In genomic region chr11:23954323-23954722, GRCm38 (mm10) we compare ENCODE assay signal across 8 mouse cellular contexts. TPM values are rescaled to one million over a fixed set of nuclear protein-coding genes. Genes with fewer than 3 reads are reported as not detected.
DNase-seq lines count a peak whose midpoint lies in the region; ATAC-seq and TF ChIP-seq lines count a peak whose summit lies in the region.

No protein-coding gene starts in this region.

- H3K27me3 ChIP-seq in heart, postnatal 0 days (ENCODE audit: control insufficient read depth, insufficient read depth, low read length) = no peaks in the 10 kb centered on the region
- H3K27me3 ChIP-seq in ES-Bruce4 (ENCODE audit: control insufficient read depth, insufficient read depth, low read length, poor library complexity, severe bottlenecking) = no peaks in the 10 kb centered on the region
- H3K27me3 ChIP-seq in embryonic facial prominence, embryonic 13.5 days = peaks cover 4% of the 10 kb centered on the region; the same call in 1 of the 2 replicates
- no peaks in the 10 kb centered on the region for H3K27me3 ChIP-seq in midbrain, embryonic 15.5 days (replicated peaks)
- no peaks in the 10 kb centered on the region for H3K27me3 ChIP-seq in kidney, adult 2 months (replicated peaks; ENCODE audit: control insufficient read depth, insufficient read depth, low read length)

- DNase-seq in heart, postnatal 0 days (ENCODE audit: low spot score) = peak; percentile 30
- DNase-seq in heart, adult 9 months (ENCODE audit: low spot score in 2 of 2) = no peak
- no peak for DNase-seq in urinary bladder, postnatal 14 days (ENCODE audit: low spot score)
- no peak for DNase-seq in kidney, adult 2 months
- no peak for DNase-seq in thymus, postnatal 25 days

- TF ChIP-seq CTCF in heart, postnatal 0 days (IDR thresholded peaks at IDR 0.05; ENCODE audit: low read depth) = peak; percentile 45
- TF ChIP-seq CTCF in ES-Bruce4 (IDR thresholded peaks at IDR 0.05; ENCODE audit: low read depth, low read length) = no peak
- TF ChIP-seq CTCF in kidney, adult 2 months (conservative IDR thresholded peaks at IDR 0.05; ENCODE audit: insufficient read depth, insufficient read length, low read depth, low read length) = no peak

- no peaks in the 10 kb centered on the region for H3K4me1 ChIP-seq in heart, postnatal 0 days (ENCODE audit: control insufficient read depth, insufficient read depth)
- no peaks in the 10 kb centered on the region for H3K4me1 ChIP-seq in ES-Bruce4 (ENCODE audit: control insufficient read depth, insufficient read depth, low read length)
- H3K4me1 ChIP-seq in embryonic facial prominence, embryonic 13.5 days = no peaks in the 10 kb centered on the region
- H3K4me1 ChIP-seq in midbrain, embryonic 15.5 days = 0 out of 2 replicates have a peak, but pooled peaks cover 7% of the 10 kb centered on the region
- H3K4me1 ChIP-seq in kidney, adult 2 months (ENCODE audit: control insufficient read depth, insufficient read depth, low read length) = no peaks in the 10 kb centered on the region

- peaks cover 10% of the 10 kb centered on the region; the same call in 1 of the 2 replicates for H3K9me3 ChIP-seq in heart, postnatal 0 days (replicated peaks; ENCODE audit: control insufficient read depth, low read length)
- H3K9me3 ChIP-seq in ES-Bruce4 (replicated peaks; ENCODE audit: control insufficient read depth, insufficient read depth, low read length, poor library complexity, severe bottlenecking) = no peaks in the 10 kb centered on the region
- H3K9me3 ChIP-seq in embryonic facial prominence, embryonic 13.5 days = no peaks in the 10 kb centered on the region
- H3K9me3 ChIP-seq in midbrain, embryonic 15.5 days = no peaks in the 10 kb centered on the region

- H3K4me2 ChIP-seq in heart, postnatal 0 days (ENCODE audit: low read depth, low read length) = peak overlapping the region; percentile 43
- H3K4me2 ChIP-seq in embryonic facial prominence, embryonic 13.5 days = 0 out of 2 replicates have a peak overlapping the region, but pooled peaks have one; percentile 21
- H3K4me2 ChIP-seq in midbrain, embryonic 15.5 days = 0 out of 2 replicates have a peak overlapping the region, but pooled peaks have one; percentile 9

- no peak for TF ChIP-seq POLR2A in ES-Bruce4 (IDR thresholded peaks at IDR 0.05; ENCODE audit: insufficient read depth, low read length)
- no peak for TF ChIP-seq POLR2A in kidney, adult 2 months (IDR thresholded peaks at IDR 0.05; ENCODE audit: low read depth, low read length)

- no peak overlapping the region for H3K27ac ChIP-seq in heart, postnatal 0 days (ENCODE audit: low read depth)
- H3K27ac ChIP-seq in ES-Bruce4 (ENCODE audit: insufficient read depth, low read length) = no peak overlapping the region
- no peak overlapping the region for H3K27ac ChIP-seq in embryonic facial prominence, embryonic 13.5 days
- no peak overlapping the region for H3K27ac ChIP-seq in midbrain, embryonic 15.5 days
- H3K27ac ChIP-seq in kidney, adult 2 months (ENCODE audit: insufficient read depth, low read depth, low read length) = no peak overlapping the region

- no peaks in the 10 kb centered on the region for H3K36me3 ChIP-seq in heart, postnatal 0 days (replicated peaks; ENCODE audit: control insufficient read depth, insufficient read depth, low read length)
- no peaks in the 10 kb centered on the region for H3K36me3 ChIP-seq in ES-Bruce4 (ENCODE audit: control insufficient read depth, insufficient read depth, low read length, poor library complexity, severe bottlenecking)
- no peaks in the 10 kb centered on the region for H3K36me3 ChIP-seq in embryonic facial prominence, embryonic 13.5 days
- H3K36me3 ChIP-seq in midbrain, embryonic 15.5 days (replicated peaks) = no peaks in the 10 kb centered on the region
- H3K36me3 ChIP-seq in kidney, adult 2 months (ENCODE audit: control insufficient read depth, insufficient read depth, low read length) = no peaks in the 10 kb centered on the region

- under 1% methylated on average over 4 of the region's 4 CpGs for WGBS in heart, postnatal 0 days
- 2% methylated on average over 4 of the region's 4 CpGs for WGBS in embryonic facial prominence, embryonic 13.5 days
- 3% methylated on average over 4 of the region's 4 CpGs for WGBS in midbrain, embryonic 15.5 days
- 3% methylated on average over 4 of the region's 4 CpGs for WGBS in kidney, adult 2 months

- peak overlapping the region; percentile 17; the same call in 1 of the 2 replicates for H3K4me3 ChIP-seq in heart, postnatal 0 days (ENCODE audit: low read depth, low read length)
- 0 out of 2 replicates have a peak overlapping the region, but pooled peaks have one; percentile 14 for H3K4me3 ChIP-seq in ES-Bruce4 (ENCODE audit: low read depth, low read length)
- no peak overlapping the region for H3K4me3 ChIP-seq in embryonic facial prominence, embryonic 13.5 days
- no peak overlapping the region for H3K4me3 ChIP-seq in midbrain, embryonic 15.5 days
- H3K4me3 ChIP-seq in kidney, adult 2 months (ENCODE audit: insufficient read depth, low read depth, low read length) = no peak overlapping the region

- no peak for TF ChIP-seq EP300 in heart, postnatal 0 days (IDR thresholded peaks at IDR 0.05; ENCODE audit: low read depth)
- no peak for TF ChIP-seq EP300 in ES-Bruce4 (IDR thresholded peaks at IDR 0.05; ENCODE audit: insufficient read depth, low read depth, low read length)

- H3K9ac ChIP-seq in heart, postnatal 0 days (replicated peaks; ENCODE audit: low read depth, low read length) = no peak overlapping the region
- H3K9ac ChIP-seq in ES-Bruce4 (ENCODE audit: low read depth, poor library complexity, severe bottlenecking) = peak overlapping the region; percentile 5; the same call in 1 of the 2 replicates
- H3K9ac ChIP-seq in embryonic facial prominence, embryonic 13.5 days = no peak overlapping the region
- H3K9ac ChIP-seq in midbrain, embryonic 15.5 days = no peak overlapping the region

- no peak for ATAC-seq in heart, postnatal 0 days (ENCODE audit: insufficient read depth, low read depth)
- no peak for ATAC-seq in embryonic facial prominence, embryonic 13.5 days (ENCODE audit: insufficient number of reproducible peaks, insufficient read depth, low FRiP score, low TSS enrichment, low read depth)
- ATAC-seq in midbrain, embryonic 15.5 days (replicated peaks) = 0 out of 2 replicates have a peak, but pooled peaks have one; percentile 37

RNA-seq across cellular contexts. Expression of gene Papolg, which starts 59.3 kb away (rescaled TPM):
- total RNA-seq in heart, postnatal 0 days (2014; rRNA removed; ENCODE audit: low replicate concordance) = 6.1 and 8.7 TPM in 2 replicates
- 5.3 and 6.4 TPM in 2 replicates for polyA plus RNA-seq in heart, postnatal 0 days (2015; fragmentation: Nextera tagmentation; extraction: Ambion mirVana)
- 31.1 and 34.1 TPM in 2 replicates for polyA plus RNA-seq in ES-Bruce4 (2011; ENCODE audit: insufficient read depth, insufficient read length, low read depth, missing spikeins)
- polyA plus RNA-seq in embryonic facial prominence, embryonic 13.5 days (2015; fragmentation: Nextera tagmentation; extraction: Ambion mirVana) = 18.5 and 19.5 TPM in 2 replicates
- polyA plus RNA-seq in midbrain, embryonic 15.5 days (2015; fragmentation: Nextera tagmentation; extraction: Ambion mirVana) = 19.1 and 21.9 TPM in 2 replicates
- 2.7 and 2.9 TPM in 2 replicates for polyA plus RNA-seq in kidney, adult 2 months (2012; rRNA removed)

Comparison
In these comparisons a context has a peak if more than half of its experiments do, and no peak if none do; other contexts are left out.
1. H3K4me3 ChIP-seq: peak in heart, postnatal 0 days (single experiment) and ES-Bruce4 (single experiment); none in embryonic facial prominence, embryonic 13.5 days (single experiment), midbrain, embryonic 15.5 days (single experiment) and kidney, adult 2 months (single experiment).
2. Peak in every context shown above with its lines, with median percentiles within 50 percentile points of each other: H3K4me2 ChIP-seq.